Mouse (Mus musculus) CH12.LX (cell line): Measurements from ENCODE around the gene Ogfrl1. TPM values are rescaled to one million over a fixed set of nuclear protein-coding genes. Genes with fewer than 3 reads are reported as not detected.

Source experiments
- DNase-seq: peaks from one replicate; pipeline ENCODE4 v3.0.0-alpha.2; 2013; ENCODE audit errors: extremely low read depth
- H3K27ac ChIP-seq: 2 replicates; pipeline ENCODE4 v1.5.1; 2012; ENCODE audit warnings: low read depth, mild to moderate bottlenecking, control low read depth, moderate library complexity; ENCODE audit not compliant: insufficient read depth
- H3K27me3 ChIP-seq: replicated peaks from 2 replicates; pipeline ENCODE3; 2012; ENCODE audit warnings: inconsistent platforms
- H3K36me3 ChIP-seq, 2 experiments: replicated peaks in 1 of 2; 2 replicates each; pipeline versions ENCODE3 to v1.6.1; 2012; ENCODE audit warnings: inconsistent platforms in 1 of 2, low read length in 1 of 2, mild to moderate bottlenecking in 1 of 2, mixed read lengths in 1 of 2, moderate library complexity in 1 of 2; ENCODE audit not compliant: control insufficient read depth in 1 of 2, insufficient read depth in 1 of 2
- H3K4me1 ChIP-seq, 2 experiments: 2 replicates each; pipeline ENCODE4 v1.6.1; 2012; ENCODE audit warnings: inconsistent platforms in 1 of 2, moderate library complexity in 1 of 2; ENCODE audit not compliant: insufficient read depth in 2 of 2, control insufficient read depth in 1 of 2
- H3K4me2 ChIP-seq: 2 replicates; pipeline ENCODE4 v1.6.1; 2012; ENCODE audit warnings: low read depth, mild to moderate bottlenecking, control low read depth; ENCODE audit not compliant: poor library complexity, insufficient read depth, severe bottlenecking
- H3K4me3 ChIP-seq, 3 experiments: fragments of 150-350 bp in 1 of 3; sonication (generic) in 1 of 3; replicated peaks in 1 of 3; 2 replicates each; pipeline versions ENCODE3 to v1.5.1; 2011 to 2012; ENCODE audit warnings: low read depth in 2 of 3, low read length in 2 of 3, mild to moderate bottlenecking in 2 of 3, moderate library complexity in 2 of 3, control low read depth in 1 of 3, improper control_type of control experiment in 1 of 3, inconsistent platforms in 1 of 3, mixed read lengths in 1 of 3; ENCODE audit not compliant: poor library complexity in 1 of 3
- H3K79me2 ChIP-seq: replicated peaks from 2 replicates; pipeline ENCODE4 v1.6.1; 2012; ENCODE audit warnings: mild to moderate bottlenecking, moderate library complexity; ENCODE audit not compliant: control insufficient read depth, poor library complexity, insufficient read depth, severe bottlenecking; ENCODE audit errors: extremely low read depth
- H3K9ac ChIP-seq: 2 replicates; pipeline ENCODE4 v1.6.1; 2012; ENCODE audit warnings: low read depth, mild to moderate bottlenecking, control low read depth, moderate library complexity; ENCODE audit not compliant: insufficient read depth
- H3K9me3 ChIP-seq: replicated peaks from 2 replicates; pipeline ENCODE3; 2012; ENCODE audit warnings: low read length, inconsistent platforms, mixed read lengths
- BHLHE40 ChIP-seq: IDR thresholded peaks from 2 replicates; pipeline ENCODE4 v1.6.1; 2011; ENCODE audit warnings: mild to moderate bottlenecking, low read depth, low read length, improper control_type of control experiment
- CHD2 ChIP-seq: IDR thresholded peaks from 2 replicates; pipeline ENCODE4 v1.6.1; 2011; ENCODE audit warnings: low read length, improper control_type of control experiment
- CTCF ChIP-seq, 2 experiments: IDR thresholded peaks in 1 of 2; conservative IDR thresholded peaks in 1 of 2; 2 replicates each; pipeline ENCODE4 v1.5.1; 2011 to 2012; ENCODE audit warnings: low read depth in 2 of 2, low read length in 2 of 2, improper control_type of control experiment in 1 of 2, inconsistent platforms in 1 of 2, mild to moderate bottlenecking in 1 of 2, moderate library complexity in 1 of 2
- EP300 ChIP-seq: IDR thresholded peaks from 2 replicates; pipeline ENCODE4 v1.6.1; 2011; ENCODE audit warnings: low read length, improper control_type of control experiment
- ETS1 ChIP-seq: conservative IDR thresholded peaks from 2 replicates; pipeline ENCODE4 v1.6.1; 2012; ENCODE audit warnings: low read depth, mild to moderate bottlenecking, inconsistent platforms, low read length, improper control_type of control experiment, moderate library complexity
- GABPA ChIP-seq: IDR thresholded peaks from 2 replicates; pipeline ENCODE4 v1.6.1; 2012; ENCODE audit warnings: low read depth, low read length, improper control_type of control experiment, inconsistent platforms; ENCODE audit not compliant: insufficient replicate concordance
- HCFC1 ChIP-seq: IDR thresholded peaks from 2 replicates; pipeline ENCODE4 v1.6.1; 2012; ENCODE audit warnings: low read depth, mild to moderate bottlenecking, inconsistent platforms, low read length, improper control_type of control experiment
- JUN ChIP-seq: IDR thresholded peaks from 2 replicates; pipeline ENCODE4 v1.6.1; 2011; ENCODE audit warnings: low read depth, mild to moderate bottlenecking, low read length, improper control_type of control experiment, moderate library complexity; ENCODE audit not compliant: insufficient read depth
- JUND ChIP-seq: conservative IDR thresholded peaks from 2 replicates; pipeline ENCODE4 v1.6.1; 2011; ENCODE audit warnings: low read depth, low read length, improper control_type of control experiment
- MAZ ChIP-seq: IDR thresholded peaks from 2 replicates; pipeline ENCODE4 v1.6.1; 2012; ENCODE audit warnings: low read depth, mild to moderate bottlenecking, inconsistent platforms, low read length, improper control_type of control experiment, moderate library complexity
- MXI1 ChIP-seq: IDR thresholded peaks from 2 replicates; pipeline ENCODE4 v1.6.1; 2011; ENCODE audit warnings: mild to moderate bottlenecking, low read depth, low read length, improper control_type of control experiment
- MYC ChIP-seq: IDR thresholded peaks from 2 replicates; pipeline ENCODE4 v1.6.1; 2011; ENCODE audit warnings: low read depth, mild to moderate bottlenecking, improper control_type of control experiment, low read length
- NELFE ChIP-seq: IDR thresholded peaks from 2 replicates; pipeline ENCODE4 v1.6.1; 2011; ENCODE audit warnings: low read depth, low read length, improper control_type of control experiment
- NRF1 ChIP-seq: IDR thresholded peaks from 2 replicates; pipeline ENCODE4 v1.6.1; 2014; ENCODE audit warnings: low read depth, mild to moderate bottlenecking, inconsistent platforms, low read length, improper control_type of control experiment, moderate library complexity
- PAX5 ChIP-seq: IDR thresholded peaks from 2 replicates; pipeline ENCODE4 v1.6.1; 2012; ENCODE audit warnings: low read length, inconsistent platforms, mixed read lengths
- POLR2A ChIP-seq: IDR thresholded peaks from 2 replicates; pipeline ENCODE4 v1.6.1; 2011; ENCODE audit warnings: low read depth, mild to moderate bottlenecking, improper control_type of control experiment, low read length
- RAD21 ChIP-seq: IDR thresholded peaks from 2 replicates; pipeline ENCODE4 v1.6.1; 2011; ENCODE audit warnings: low read depth, mild to moderate bottlenecking, low read length, improper control_type of control experiment, moderate library complexity
- SIN3A ChIP-seq: IDR thresholded peaks from 2 replicates; pipeline ENCODE4 v1.6.1; 2012; ENCODE audit warnings: low read length, improper control_type of control experiment, inconsistent platforms
- SMC3 ChIP-seq: IDR thresholded peaks from 2 replicates; pipeline ENCODE4 v1.6.1; 2011; ENCODE audit warnings: low read depth, low read length, improper control_type of control experiment
- UBTF ChIP-seq: IDR thresholded peaks from 2 replicates; pipeline ENCODE4 v1.6.1; 2012; ENCODE audit warnings: low read depth, mild to moderate bottlenecking, inconsistent platforms, low read length, improper control_type of control experiment, moderate library complexity
- USF2 ChIP-seq: conservative IDR thresholded peaks from 2 replicates; pipeline ENCODE4 v1.6.1; 2011; ENCODE audit warnings: low read depth, low read length, improper control_type of control experiment
- ZC3H11A ChIP-seq: IDR thresholded peaks from 2 replicates; pipeline ENCODE4 v1.6.1; 2012; ENCODE audit warnings: low read depth, mild to moderate bottlenecking, inconsistent platforms, low read length, improper control_type of control experiment
- ZMIZ1 ChIP-seq: IDR thresholded peaks from 2 replicates; pipeline ENCODE4 v1.6.1; 2012; ENCODE audit warnings: low read depth, mild to moderate bottlenecking, inconsistent platforms, low read length, improper control_type of control experiment
- ZNF384 ChIP-seq: IDR thresholded peaks from 2 replicates; pipeline ENCODE4 v1.6.1; 2012; ENCODE audit warnings: low read depth, low read length, improper control_type of control experiment, inconsistent platforms
- dilution Hi-C: fragments of 300-500 bp; cut with MboI; formaldehyde crosslinking; loops from 2 replicates; pipeline ENCODE4 v1.14.3; 2020; ENCODE audit warnings: low sequenced_read_pairs; ENCODE audit not compliant: extremely low pct_unique_long_range_greater_than_20kb, extremely low pct_ligation_motif_present
- in situ Hi-C: fragments of 300-500 bp; cut with MboI; formaldehyde crosslinking; loops from 3 replicates; pipeline ENCODE4 v1.14.3; 2019; ENCODE audit warnings: low sequenced_read_pairs, low pct_ligation_motif_present, low pct_unique_long_range_greater_than_20kb, mixed read lengths
- polyA plus RNA-seq: library from polyadenylated mRNA; unstranded; fragments of >175 nt; gene quantifications from 2 replicates; pipeline ENCODE4 v1.2.1, GENCODE M21; 2012; ENCODE audit warnings: low read depth; ENCODE audit not compliant: insufficient read length
- total RNA-seq, 2 experiments: library from RNA; depleted of rRNA; stranded (reverse); fragments of 300-350 nt in 1 of 2; fragments of >200 nt in 1 of 2; gene quantifications; 2 replicates each; pipeline ENCODE4 v1.2.3; 2012 to 2014

Ogfrl1 gene
- total and polyA plus RNA-seq, 3 experiments: not detected

GRCm38 (mm10) chr1:23382806-23383653 lies 14.5 kb downstream of the Ogfrl1 start:
- Histone ChIP-seq H3K9ac (no peak overlapping the region), H3K9me3 (peaks cover 5% of the 10 kb centered on the region), H3K4me2 (no peak overlapping the region), H3K27me3 (no peaks in the 10 kb centered on the region), H3K36me3 (no peaks in the 10 kb centered on the region), H3K4me1 (no peaks in the 10 kb centered on the region), H3K4me3 (no peak overlapping the region)
- in situ Hi-C loops: no loop called here
- dilution Hi-C loops: no loop called here
- no peak for DNase-seq
- TF ChIP-seq GABPA: no peak
- no peak for TF ChIP-seq ZNF384
- TF ChIP-seq ZMIZ1: no peak
- TF ChIP-seq POLR2A: no peak
- no peak for TF ChIP-seq MYC
- no peak for TF ChIP-seq CTCF (conservative IDR thresholded peaks at IDR 0.05 in 1 of 2, IDR thresholded peaks at IDR 0.05 in 1 of 2; ENCODE audit: low read depth in 2 of 2, low read length in 2 of 2)
- TF ChIP-seq SMC3: no peak
- no peak for TF ChIP-seq MXI1
- TF ChIP-seq JUND: no peak
- no peak for TF ChIP-seq ETS1
- no peak for TF ChIP-seq RAD21
- no peak for TF ChIP-seq ZC3H11A
- TF ChIP-seq JUN: no peak
- no peak for TF ChIP-seq NELFE
- TF ChIP-seq, all 38 proteins: peak for 0
- H3K27ac ChIP-seq: no peak overlapping the region
- no peaks in the 10 kb centered on the region for H3K79me2 ChIP-seq

- H3K4me1 ChIP-seq: no peaks in the 10 kb centered on the region
- no peaks in the 10 kb centered on the region for H3K36me3 ChIP-seq
- no peaks in the 10 kb centered on the region for H3K27me3 ChIP-seq
- H3K27ac ChIP-seq: no peak overlapping the region
- no peak for DNase-seq
- dilution Hi-C loops (no loop called here), in situ Hi-C loops (no loop called here)
- peaks cover 5% of the 10 kb centered on the region for H3K9me3 ChIP-seq
- H3K4me2 ChIP-seq: no peak overlapping the region
- no peak for TF ChIP-seq PAX5
- no peak for TF ChIP-seq GABPA
- no peak for TF ChIP-seq SIN3A
- no peak for TF ChIP-seq MXI1
- no peak for TF ChIP-seq NELFE
- TF ChIP-seq CHD2: no peak
- no peak for TF ChIP-seq HCFC1
- TF ChIP-seq MAZ: no peak
- TF ChIP-seq USF2: no peak
- no peak for TF ChIP-seq ZMIZ1
- no peak for TF ChIP-seq JUN
- no peak for TF ChIP-seq RAD21
- no peak for TF ChIP-seq UBTF
- no peak for TF ChIP-seq SMC3
- no peak for TF ChIP-seq NRF1
- no peak for TF ChIP-seq EP300
- TF ChIP-seq BHLHE40: no peak
- no peak for TF ChIP-seq CTCF (conservative IDR thresholded peaks at IDR 0.05 in 1 of 2, IDR thresholded peaks at IDR 0.05 in 1 of 2; ENCODE audit: low read depth in 2 of 2, low read length in 2 of 2)
- no peak for TF ChIP-seq ETS1
- no peak for TF ChIP-seq ZNF384
- TF ChIP-seq, all 38 proteins: peak for 0
- H3K79me2 ChIP-seq: no peaks in the 10 kb centered on the region
- no peak overlapping the region for H3K9ac ChIP-seq
- H3K4me3 ChIP-seq: no peak overlapping the region
Observed at GRCm38 (mm10) chr1:23382461-23382805, 15.1 kb downstream of the Ogfrl1 start.
